Mouse (Mus musculus): ENCODE measurements at regions not wholly inside any gene's neighbourhood (a gene's known extent, or its start where the extent isn't known, plus 50 kb on each side); places are given as distances from the start of the nearest gene placed in this dataset.

GRCm38 (mm10) chr12:118566681-118567080 is 265.4 kb upstream of the Sp4 start:
- TF ChIP-seq CTCF (IDR thresholded peaks at IDR 0.05), result no peak
- no peak for DNase-seq
- no peak overlapping the region for H3K27ac ChIP-seq
- H3K4me3 ChIP-seq, result no peak overlapping the region
- intact Hi-C loops (cut with DNase I), result no loop called here

GRCm38 (mm10) chr12:118564394-118565112 is 263.3 kb upstream of the Sp4 start:
- DNase-seq, result no peak
- intact Hi-C loops (cut with DNase I), result no loop called here
- no peak overlapping the region for H3K4me3 ChIP-seq
- TF ChIP-seq CTCF (IDR thresholded peaks at IDR 0.05), result no peak
- no peak overlapping the region for H3K27ac ChIP-seq

DNA sequence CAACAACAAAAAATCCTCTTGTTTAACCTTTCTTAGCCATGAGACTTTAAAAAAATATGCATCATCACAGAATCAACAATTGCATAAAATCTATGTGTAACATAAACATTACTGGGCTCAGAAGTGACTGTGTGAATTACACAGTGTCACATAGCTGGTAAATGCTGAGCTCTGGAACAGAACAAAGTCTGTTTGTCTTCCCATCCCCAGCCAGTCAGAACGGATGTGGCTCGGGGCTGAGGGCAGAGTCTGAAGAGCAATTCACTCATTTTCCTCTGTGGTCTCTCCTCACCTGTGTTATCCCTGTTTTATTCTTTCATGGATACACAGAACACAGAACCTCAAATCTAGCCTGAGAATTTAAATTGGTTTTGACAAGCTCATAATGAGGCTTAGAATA is 261.0 kb upstream of the Sp4 start:
- TF ChIP-seq CTCF (IDR thresholded peaks at IDR 0.05), result no peak
- H3K4me3 ChIP-seq, result no peak overlapping the region
- no peak overlapping the region for H3K27ac ChIP-seq
- no peak for DNase-seq
- intact Hi-C loops (cut with DNase I), result no loop called here

GRCm38 (mm10) chr12:118549071-118549470 is 247.8 kb upstream of the Sp4 start:
- intact Hi-C loops (cut with DNase I), result no loop called here
- no peak overlapping the region for H3K4me3 ChIP-seq
- TF ChIP-seq CTCF (IDR thresholded peaks at IDR 0.05), result no peak

GRCm38 (mm10) chr12:118540336-118540735 is 239.1 kb upstream of the Sp4 start:
- no peak for TF ChIP-seq CTCF (IDR thresholded peaks at IDR 0.05)
- intact Hi-C loops (cut with DNase I), result no loop called here
- Histone ChIP-seq H3K4me3 (no peak overlapping the region), H3K27ac (no peak overlapping the region)
- DNase-seq, result no peak

More at GRCm38 (mm10) chr12:118549071-118549470, 247.8 kb upstream of the Sp4 start:
- no peak overlapping the region for H3K27ac ChIP-seq
- no peak for DNase-seq

- Histone ChIP-seq H3K27ac (no peak overlapping the region), H3K4me3 (no peak overlapping the region)
- no peak for DNase-seq
- no peak for TF ChIP-seq CTCF (IDR thresholded peaks at IDR 0.05)
- intact Hi-C loops (cut with DNase I), result no loop called here
These were observed 229.3 kb upstream of the Sp4 start for GRCm38 (mm10) chr12:118530514-118530913.

DNA sequence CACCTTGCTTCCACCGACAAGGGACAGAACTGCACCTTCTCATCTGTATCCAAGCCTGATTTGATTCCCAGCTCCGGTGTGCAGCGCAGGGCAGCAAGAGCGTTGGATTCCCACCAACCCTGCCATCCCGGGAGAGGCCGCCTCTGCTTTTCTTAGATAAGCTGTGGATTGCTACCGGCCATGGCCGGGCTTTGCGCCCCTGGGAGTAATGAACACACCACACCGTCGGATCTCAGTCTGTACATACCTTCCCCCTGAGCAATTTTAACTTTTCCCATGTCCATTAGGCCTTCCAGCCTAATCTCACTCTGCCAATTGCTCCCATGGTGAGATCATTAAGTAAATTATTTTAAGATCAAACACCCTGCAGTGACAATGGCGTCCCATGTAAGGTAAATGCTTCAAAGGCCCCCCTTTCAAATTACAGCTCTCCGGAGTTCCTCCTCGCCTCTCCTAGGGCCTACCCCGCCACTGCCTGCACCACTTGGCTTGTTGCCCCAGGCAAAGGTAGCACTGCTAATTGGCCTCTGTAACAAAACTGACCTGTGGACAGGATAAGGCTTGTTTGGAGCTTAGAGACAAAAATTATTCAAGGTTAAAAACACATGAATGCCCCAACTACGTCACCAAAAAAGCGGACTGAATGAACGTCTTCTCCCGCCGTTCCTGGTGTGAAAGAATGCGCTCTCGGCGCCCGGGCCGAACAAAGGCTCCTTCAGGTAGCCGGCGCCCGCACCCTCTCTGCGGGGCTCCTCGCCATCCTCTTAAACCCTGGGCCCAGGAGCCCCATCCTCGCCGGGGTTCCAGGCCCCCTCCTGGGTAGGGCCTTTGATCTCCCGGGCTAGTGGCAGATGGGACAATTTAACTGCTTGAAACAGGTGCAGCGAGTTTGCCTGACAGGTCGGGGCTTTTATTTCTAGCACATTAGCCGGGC is 228.5 kb upstream of the Sp4 start:
- no peak for TF ChIP-seq CTCF (IDR thresholded peaks at IDR 0.05)
- intact Hi-C loops (cut with DNase I), result no loop called here
- no peak overlapping the region for H3K4me3 ChIP-seq
- DNase-seq, result no peak
- H3K27ac ChIP-seq, result no peak overlapping the region

- Histone ChIP-seq H3K27ac (no peak overlapping the region), H3K4me3 (no peak overlapping the region)
- no peak for DNase-seq
- intact Hi-C loops (cut with DNase I), result no loop called here
- TF ChIP-seq CTCF (IDR thresholded peaks at IDR 0.05), result no peak
These were observed 220.5 kb upstream of the Sp4 start for GRCm38 (mm10) chr12:118521770-118522169.

DNA sequence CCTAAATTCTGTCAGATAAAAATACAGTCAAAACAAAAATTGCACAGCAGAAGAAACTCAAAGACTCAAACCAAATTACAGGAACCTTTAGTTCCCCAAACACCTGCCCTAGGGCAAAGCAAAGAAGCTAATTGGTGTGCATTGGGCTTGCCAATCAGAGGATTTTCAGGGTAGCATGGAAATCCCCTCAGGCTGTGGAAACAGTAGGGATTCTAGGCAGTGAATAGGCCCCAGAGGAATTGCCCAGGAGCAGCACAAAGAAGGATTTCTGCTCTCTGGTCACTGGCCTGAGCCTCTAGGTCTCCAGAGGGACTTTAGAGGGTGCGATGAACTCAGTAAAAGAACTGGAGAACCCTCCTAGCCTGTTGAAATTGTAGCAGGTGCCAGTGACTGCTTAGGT is 220.1 kb upstream of the Sp4 start:
- H3K27ac ChIP-seq, result no peak overlapping the region
- DNase-seq, result no peak
- no peak for TF ChIP-seq CTCF (IDR thresholded peaks at IDR 0.05)
- intact Hi-C loops (cut with DNase I), result no loop called here
- no peak overlapping the region for H3K4me3 ChIP-seq

- no peak overlapping the region for H3K4me3 ChIP-seq
- intact Hi-C loops (cut with DNase I), result no loop called here
- TF ChIP-seq CTCF (IDR thresholded peaks at IDR 0.05), result no peak
- no peak for DNase-seq
- H3K27ac ChIP-seq, result no peak overlapping the region
These were observed 218.6 kb upstream of the Sp4 start for GRCm38 (mm10) chr12:118519801-118520327.

DNA sequence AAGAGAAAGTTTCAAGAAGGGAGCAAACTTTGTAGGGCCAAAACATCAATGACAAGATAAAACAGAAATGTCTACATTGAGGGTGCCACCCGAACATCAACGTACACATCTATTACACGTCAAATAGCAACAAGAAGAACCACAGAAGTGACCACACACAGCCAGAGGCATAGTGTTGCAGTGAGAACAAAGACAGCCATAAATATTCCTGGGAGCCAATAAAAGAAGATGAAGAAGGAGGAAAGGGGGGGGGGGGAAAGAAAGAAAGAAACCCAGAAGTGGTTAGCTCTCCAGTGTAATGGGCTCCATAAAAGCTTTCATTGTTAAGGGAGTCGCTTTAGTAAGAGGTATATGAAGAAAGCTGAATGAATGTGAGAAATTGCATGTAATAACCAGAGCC is 209.7 kb upstream of the Sp4 start:
- Histone ChIP-seq H3K27ac (no peak overlapping the region), H3K4me3 (no peak overlapping the region)
- DNase-seq, result no peak
- intact Hi-C loops (cut with DNase I), result no loop called here
- TF ChIP-seq CTCF (IDR thresholded peaks at IDR 0.05), result no peak

- no peak for DNase-seq
- Histone ChIP-seq H3K4me3 (no peak overlapping the region), H3K27ac (no peak overlapping the region)
- intact Hi-C loops (cut with DNase I), result no loop called here
- no peak for TF ChIP-seq CTCF (IDR thresholded peaks at IDR 0.05)
These were observed 208.0 kb upstream of the Sp4 start for GRCm38 (mm10) chr12:118508972-118509917.
